Mouse (Mus musculus) thymus, postnatal 4 days (tissue): Measurements from ENCODE around the gene Paqr9.

Experiments used
- DNase-seq: peaks from one replicate; pipeline ENCODE4 v3.0.0; 2021

Gene Paqr9

GRCm38 (mm10) chr9:95581021-95581757 is 21.7 kb downstream of the Paqr9 start:
- no peak for DNase-seq

GRCm38 (mm10) chr9:95581758-95582515 is 22.5 kb downstream of the Paqr9 start:
- no peak for DNase-seq

- DNase-seq, result no peak
Observed at GRCm38 (mm10) chr9:95582555-95582954, 23.1 kb downstream of the Paqr9 start.

DNA sequence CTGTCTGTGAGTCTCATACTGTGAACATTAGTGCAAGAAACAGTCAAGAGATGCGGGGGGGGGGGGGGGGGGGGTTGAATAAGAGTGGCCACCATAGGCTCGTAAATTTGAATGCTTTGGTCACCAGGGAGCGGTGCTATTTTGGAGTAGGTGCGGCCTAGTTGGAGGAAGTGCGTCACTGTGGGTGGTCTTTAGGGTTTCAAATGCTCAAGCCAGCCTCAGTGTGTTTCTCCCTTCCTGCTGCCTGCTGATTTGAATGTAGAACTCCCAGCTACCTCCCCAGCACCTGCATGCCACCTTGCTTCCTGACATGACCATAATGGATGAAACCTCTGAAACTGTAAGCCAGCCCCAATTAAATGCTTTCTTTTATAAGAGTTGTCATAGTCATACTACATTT is 26.6 kb downstream of the Paqr9 start:
- no peak for DNase-seq

GRCm38 (mm10) chr9:95588070-95588469 is 28.6 kb downstream of the Paqr9 start:
- no peak for DNase-seq

DNA sequence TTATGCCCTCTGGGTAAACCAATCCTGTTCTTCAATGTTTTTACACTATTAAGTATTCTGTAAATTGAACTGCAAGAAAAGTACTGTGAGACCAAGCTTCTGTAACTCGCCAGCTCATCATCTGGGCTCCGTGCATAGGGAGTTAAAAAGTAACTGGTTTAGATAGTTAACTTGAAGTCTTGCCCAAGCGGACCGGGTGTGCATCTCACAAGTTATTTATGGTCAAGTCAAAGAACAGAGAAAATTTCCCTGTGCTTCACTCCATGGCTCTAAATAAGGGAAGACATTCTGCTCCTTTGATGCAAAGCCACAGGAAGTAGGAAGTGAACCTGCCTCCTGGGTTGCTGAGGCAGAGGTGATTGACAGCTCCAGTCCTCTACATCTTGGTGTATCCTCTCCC is 34.8 kb downstream of the Paqr9 start:
- DNase-seq, result no peak

DNA sequence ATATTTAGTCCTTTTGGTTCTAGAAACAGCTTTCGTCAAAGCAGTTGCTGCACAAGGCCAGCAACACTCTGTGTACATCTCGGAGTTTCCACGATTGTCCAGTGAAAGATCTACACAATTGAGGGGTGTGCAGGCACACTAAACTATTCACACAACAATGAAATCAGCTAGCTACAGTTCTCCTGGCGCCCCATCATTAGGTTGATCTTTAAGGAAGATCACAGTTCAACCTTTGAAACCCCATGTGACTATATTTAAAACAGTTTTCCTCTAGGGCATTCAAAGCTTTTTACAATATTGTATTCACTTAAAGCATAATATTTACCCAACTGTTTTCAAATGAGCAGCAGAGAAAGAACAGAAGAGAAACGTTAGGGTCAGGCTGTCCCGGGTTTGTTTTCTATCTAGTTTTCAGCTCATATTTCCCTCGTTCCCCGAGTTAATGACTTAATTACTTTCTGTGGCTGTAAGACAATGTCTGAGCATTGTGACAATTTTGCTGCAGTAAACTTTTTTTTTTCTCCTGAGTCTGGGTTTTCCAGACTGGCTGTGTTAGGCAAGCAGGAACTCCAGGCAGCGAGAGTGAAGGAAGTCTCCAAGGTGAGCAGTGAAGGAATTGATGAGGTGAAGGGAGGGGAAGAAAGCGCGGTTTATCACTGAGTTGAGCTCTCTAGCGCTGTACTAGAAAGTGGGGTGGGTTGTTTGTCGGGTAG is 38.2 kb downstream of the Paqr9 start:
- DNase-seq, result no peak

GRCm38 (mm10) chr9:95598179-95598721 is 38.8 kb downstream of the Paqr9 start:
- DNase-seq, result no peak

- peak; percentile 45 for DNase-seq
Observed at GRCm38 (mm10) chr9:95599399-95599798, 39.9 kb downstream of the Paqr9 start.

GRCm38 (mm10) chr9:95602849-95603248 is 43.4 kb downstream of the Paqr9 start:
- DNase-seq, result no peak

DNA sequence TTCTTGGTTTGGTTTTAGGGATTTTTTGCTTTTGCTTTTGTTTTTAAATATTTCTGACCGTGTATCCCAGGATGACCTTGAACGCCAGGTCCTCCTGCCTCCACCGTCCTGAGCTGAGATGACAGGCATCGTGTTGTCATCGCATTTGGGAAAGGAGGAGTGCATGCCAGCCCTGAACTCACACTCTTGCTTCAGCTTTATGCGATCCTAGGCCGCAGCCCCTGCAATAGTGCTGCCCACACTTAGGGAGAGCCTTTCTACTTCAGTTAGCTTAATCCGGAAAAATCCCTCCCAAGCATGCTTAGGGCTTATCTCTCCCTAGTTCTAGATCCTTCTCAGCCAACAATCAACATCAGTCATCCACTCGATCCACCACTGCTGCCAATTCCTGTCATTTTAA is 43.9 kb downstream of the Paqr9 start:
- no peak for DNase-seq

DNA sequence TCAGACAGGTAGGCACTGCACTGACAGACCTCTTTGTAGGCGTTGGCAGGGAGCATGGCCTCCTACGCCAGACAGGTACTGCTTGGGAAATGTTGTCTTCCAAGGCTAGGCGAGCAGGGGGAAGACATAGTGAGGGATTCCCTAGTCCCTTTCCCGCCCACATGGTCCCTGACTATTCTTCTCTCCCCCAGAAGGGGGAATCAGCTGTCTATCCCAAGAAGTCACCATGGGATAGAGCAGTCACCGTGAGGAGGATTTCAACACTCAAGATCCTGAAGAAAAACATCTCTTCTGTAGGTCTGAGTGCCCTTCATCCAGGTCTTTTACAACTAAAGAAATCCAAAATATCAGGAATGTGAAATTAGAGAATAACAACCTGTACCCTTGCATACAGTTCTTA is 47.7 kb downstream of the Paqr9 start:
- no peak for DNase-seq

GRCm38 (mm10) chr9:95612246-95612768 is 52.9 kb downstream of the Paqr9 start:
- DNase-seq, result no peak

DNA sequence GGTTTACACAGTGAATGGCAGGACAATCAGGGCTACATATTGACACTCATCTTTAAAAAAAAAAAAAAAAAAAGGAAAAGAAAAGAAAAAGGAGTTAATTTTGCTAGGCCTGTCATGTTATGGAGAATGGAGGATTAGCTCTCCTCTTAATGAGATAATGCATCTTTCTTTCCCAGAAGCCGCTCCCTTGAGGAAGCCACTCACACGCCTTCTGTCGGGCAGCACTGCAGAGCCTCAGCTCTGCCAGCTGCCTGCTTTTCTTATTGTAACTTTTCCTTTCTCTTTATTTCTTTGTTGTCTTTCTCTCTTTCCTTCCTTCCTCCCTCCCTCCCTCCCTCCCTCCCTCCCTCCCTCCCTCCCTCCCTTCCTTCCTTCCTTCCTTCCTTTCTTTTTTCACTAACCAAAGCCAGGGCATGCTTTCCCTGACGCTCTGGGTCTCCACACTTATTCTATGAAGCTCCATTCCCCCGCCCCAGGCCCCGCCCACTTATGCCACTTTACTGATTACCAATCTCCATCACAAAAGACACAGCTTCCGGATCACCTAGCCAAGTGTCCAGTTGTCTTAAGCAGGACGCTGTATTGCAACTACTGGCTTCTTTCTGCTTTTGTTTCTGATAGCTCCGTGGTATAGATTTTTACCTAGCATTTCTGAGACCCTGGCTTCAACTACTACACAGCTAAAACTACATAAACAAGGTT is 54.1 kb downstream of the Paqr9 start:
- DNase-seq, result no peak

DNA sequence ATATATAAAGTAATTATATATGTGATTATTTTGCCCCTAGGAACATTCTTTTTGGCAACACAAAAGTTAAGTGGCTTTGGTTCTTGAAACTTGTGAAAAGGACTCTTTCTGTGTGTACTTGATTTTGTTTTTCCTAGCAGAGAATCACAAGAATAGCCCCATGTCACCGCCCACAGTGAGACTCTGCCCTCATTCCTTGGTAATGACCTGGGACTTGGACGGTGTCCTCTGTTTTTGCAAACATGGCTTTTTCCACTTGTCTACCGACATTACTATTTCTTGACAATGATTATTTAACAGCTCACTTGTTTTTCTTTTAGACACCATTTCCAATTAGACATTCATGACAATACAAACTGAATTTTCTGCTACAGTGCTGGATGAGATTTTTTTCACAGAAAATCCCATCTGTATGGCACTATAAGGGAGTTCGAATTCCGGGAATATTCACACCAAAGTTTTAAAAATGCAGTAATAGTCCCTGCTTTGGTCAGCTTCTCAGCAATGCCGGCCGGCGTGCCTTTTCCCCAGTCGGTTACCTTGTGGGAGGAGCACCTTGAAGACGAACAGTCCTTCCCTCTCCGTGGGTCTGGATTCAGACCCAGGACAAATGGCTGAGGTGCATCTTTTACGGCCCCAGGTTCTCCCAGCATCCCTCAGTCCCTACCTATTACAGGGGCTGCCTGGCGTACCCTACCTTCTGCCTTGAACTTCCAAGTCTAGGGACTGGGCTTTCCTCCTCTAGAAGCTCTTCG is 55.6 kb downstream of the Paqr9 start:
- DNase-seq, result no peak

- DNase-seq, result no peak
Observed at GRCm38 (mm10) chr9:95615961-95616360, 56.5 kb downstream of the Paqr9 start.
